Mouse (Mus musculus): ENCODE results near the gene Armc9.

Armc9 gene

DNA sequence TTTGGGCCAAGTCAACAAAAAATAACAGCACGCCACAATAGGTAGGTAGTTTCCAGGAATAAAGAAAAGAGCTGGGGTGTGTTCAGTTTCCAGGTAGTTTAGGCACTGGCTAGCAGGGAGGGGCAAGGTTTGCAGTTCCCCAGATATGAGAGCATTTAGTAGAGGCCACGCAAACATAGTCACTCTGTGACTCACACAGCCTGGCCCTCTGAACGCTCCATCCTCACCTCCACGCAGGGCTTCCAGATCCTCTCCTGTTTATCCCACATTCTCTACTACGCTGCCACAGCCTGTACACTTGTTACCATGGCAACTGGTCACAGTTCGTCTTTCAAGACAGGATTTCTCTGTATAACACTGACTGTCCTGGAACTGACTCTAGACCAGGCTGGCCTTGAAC lies 70.6 kb downstream of the Armc9 start:
- no peak for DNase-seq (ENCODE audit: low read depth, low spot score)

- no peak for DNase-seq (ENCODE audit: low read depth, low spot score)
Measured at GRCm38 (mm10) chr1:86228653-86229052, 74.1 kb downstream of the Armc9 start.

DNA sequence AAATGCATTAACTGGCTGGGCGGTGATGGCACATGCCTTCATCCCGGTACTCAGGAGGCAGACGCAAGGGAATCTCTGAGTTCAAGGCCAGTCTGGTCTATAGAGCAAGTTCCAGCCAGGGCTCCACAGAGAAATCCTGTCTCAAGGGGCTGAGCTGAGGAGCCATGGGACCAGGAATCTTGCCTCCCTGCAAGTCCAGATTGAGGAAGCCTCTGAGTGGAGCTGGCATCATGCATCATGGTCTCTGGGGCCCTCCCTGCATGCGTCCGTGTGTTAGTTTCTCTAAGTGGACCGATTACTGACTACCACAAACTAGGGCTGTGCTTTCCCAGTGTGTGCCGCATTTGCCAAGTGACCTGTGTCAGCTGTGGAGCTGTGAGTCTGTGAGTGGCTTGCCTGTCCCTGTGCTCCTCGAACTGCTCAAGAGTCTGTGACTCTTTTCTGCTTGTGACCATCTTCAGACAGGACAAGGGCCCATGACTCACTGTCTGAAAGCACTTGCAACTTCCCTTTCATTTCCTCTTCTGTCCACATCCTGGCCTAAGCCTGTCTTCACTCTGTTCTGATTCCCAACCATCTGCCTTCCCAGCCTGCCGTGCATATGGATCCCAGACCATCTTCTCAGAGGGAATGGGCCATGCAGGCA lies 74.7 kb downstream of the Armc9 start:
- no peak for DNase-seq (ENCODE audit: low read depth, low spot score)

- DNase-seq (ENCODE audit: low read depth, low spot score): no peak
Measured at GRCm38 (mm10) chr1:86232631-86233030, 78.1 kb downstream of the Armc9 start.

- DNase-seq (ENCODE audit: low read depth, low spot score): no peak
Measured at GRCm38 (mm10) chr1:86233808-86234207, 79.2 kb downstream of the Armc9 start.

GRCm38 (mm10) chr1:86235118-86235517 lies 80.5 kb downstream of the Armc9 start:
- no peak for DNase-seq (ENCODE audit: low read depth, low spot score)

- DNase-seq (ENCODE audit: low read depth, low spot score): no peak
Measured at GRCm38 (mm10) chr1:86236442-86236841, 81.9 kb downstream of the Armc9 start.

DNA sequence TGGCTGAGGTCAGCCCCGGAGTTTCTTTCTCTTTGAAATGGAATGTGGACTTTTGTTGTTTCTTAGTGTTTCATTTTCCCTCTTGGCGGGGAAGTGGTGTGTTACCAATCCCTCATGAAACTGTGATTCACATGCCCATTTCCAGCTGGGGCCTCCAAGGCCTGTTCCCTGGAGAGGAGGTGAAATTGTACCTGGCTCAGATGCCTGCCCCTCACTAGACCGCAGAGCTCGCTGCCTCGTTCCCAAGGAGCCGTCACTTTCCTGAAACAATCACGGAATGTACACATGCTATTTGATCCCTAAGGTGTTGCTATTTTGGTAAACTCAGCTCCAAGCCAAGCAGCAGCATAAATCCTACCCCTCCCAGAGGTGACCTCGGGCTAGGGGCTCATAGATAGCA lies 84.4 kb downstream of the Armc9 start:
- DNase-seq (ENCODE audit: low read depth, low spot score): no peak

GRCm38 (mm10) chr1:86239871-86240270 lies 85.3 kb downstream of the Armc9 start:
- no peak for DNase-seq (ENCODE audit: low read depth, low spot score)

GRCm38 (mm10) chr1:86240959-86241358 lies 86.4 kb downstream of the Armc9 start:
- no peak for DNase-seq (ENCODE audit: low read depth, low spot score)

DNA sequence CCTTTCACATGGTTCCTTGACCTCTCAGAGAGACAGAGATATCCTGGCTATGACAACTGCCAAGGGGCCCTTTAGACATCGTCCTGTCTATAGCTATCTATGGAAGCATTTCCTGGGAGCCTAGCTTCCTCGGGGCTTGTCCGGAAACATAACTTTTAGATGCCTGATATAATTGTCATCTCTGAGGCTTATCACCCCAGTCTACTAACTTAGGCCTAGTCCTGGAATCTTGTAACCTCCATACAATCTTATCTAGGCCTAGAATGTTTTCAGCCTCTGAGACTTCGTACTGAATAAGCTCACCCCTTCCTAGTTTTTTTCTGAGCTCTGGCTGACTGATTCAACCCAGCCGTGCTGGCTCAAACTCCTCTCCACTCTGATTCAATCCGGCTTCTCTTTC lies 88.9 kb downstream of the Armc9 start:
- DNase-seq (ENCODE audit: low read depth, low spot score): no peak

- DNase-seq (ENCODE audit: low read depth, low spot score): no peak
Measured at GRCm38 (mm10) chr1:86245301-86246085, 90.9 kb downstream of the Armc9 start.

- DNase-seq (ENCODE audit: low read depth, low spot score): no peak
Measured at GRCm38 (mm10) chr1:86253410-86253809, 98.8 kb downstream of the Armc9 start.

DNA sequence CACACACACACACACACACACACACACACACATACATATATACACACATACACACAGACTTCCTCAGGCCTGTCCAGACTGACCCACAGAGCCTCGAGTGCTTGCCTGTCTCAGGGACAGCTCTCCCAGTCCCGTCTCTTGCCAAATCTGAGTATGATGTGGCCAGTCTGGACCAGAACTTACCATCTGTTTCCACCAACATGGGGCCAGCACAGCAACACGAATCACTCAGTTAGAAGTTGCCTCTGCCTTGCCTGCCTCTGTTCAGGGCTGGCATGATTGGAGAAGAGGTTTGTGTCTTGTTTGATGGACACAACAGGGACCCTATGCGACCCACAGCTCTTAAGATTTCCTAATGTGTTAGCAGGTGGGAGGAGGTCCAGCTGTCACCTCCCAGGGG lies 101.7 kb downstream of the Armc9 start:
- DNase-seq (ENCODE audit: low read depth, low spot score): no peak

DNA sequence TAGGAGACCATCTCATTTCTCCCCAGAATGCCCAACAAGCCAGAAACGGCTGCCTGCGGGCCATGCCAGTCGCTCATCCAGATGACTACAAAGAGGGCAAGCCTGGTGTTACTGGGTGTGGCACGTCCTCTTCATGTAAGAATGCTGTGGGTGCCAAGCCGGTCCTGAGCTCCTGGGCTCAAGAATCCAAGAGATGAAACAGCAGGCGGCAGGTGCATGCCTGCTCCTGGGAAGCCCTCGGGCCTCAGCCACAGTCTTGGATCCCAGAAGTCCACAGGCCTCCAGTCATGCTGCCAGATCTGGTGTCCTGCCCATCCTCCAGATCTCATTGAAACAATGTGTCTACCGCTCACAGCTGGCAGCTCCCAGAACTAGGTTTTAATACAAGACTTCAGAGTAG lies 102.6 kb downstream of the Armc9 start:
- DNase-seq (ENCODE audit: low read depth, low spot score): no peak

DNA sequence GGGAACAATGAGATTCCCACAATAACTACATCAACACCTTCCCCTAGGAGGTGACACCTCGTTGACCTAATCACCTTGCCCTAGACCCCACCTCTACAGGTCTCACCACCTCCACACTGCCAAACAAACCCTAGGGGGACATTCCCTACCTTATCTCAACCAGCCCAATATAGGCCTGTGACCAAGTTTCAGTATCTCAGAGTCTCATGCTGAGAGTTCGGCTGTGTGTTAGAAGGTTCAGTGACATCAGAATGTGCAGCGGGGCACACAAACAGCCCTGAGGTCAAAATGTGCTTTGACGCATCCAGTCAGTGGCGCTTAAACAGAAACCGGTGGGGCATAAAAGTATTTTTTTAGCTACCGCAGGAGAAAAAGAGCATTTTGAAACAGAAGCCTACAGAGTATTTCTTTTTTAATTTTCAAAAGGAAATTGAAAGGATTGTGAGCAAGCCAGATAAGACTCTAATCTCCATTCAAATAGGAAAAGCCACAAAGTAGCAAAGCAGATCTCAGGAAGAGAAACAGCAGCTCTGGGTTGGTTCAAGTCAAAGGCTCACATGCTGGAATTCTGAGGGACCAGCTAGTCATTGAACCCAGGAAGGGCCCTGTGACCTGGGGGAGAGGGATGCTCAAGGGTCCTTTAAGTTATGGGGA lies 103.7 kb downstream of the Armc9 start:
- no peak for DNase-seq (ENCODE audit: low read depth, low spot score)

DNA sequence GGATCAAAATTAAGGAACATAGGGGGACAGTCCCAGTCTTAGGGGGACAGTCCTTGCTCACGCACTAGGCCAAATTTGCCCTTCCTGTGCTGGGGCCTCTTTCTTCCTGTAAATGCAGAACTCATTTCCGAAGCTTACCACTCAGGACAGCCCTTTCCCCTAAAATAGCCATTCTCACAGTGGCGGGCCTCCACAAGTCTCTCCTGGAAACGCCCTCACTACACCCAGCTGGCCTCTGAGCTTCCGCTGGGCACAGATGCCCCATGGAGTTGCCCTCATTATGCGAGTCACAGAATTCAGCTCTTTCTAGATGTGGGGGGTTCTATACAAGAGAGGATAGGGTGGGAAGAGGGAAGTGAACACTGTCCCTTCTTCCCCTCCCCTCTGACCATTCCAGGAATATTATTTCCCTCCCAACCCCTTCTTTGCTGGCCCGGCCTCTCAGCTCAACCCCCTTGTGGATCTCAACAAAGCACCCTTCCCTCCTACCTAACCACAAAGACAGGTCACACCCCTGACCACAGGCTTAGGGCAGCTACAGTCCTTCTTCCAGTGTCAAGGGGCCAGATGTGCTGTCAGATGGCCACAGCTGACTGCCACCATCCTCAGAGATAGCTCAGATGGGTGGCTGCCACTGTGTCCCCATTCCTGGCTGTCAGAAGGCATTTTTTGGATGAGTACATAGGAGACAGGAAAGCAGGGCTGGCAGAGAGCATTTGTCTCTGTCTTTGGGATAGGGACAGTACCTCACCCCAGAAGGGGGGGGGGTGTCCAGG lies 109.2 kb downstream of the Armc9 start:
- no peak for DNase-seq (ENCODE audit: low read depth, low spot score)

DNA sequence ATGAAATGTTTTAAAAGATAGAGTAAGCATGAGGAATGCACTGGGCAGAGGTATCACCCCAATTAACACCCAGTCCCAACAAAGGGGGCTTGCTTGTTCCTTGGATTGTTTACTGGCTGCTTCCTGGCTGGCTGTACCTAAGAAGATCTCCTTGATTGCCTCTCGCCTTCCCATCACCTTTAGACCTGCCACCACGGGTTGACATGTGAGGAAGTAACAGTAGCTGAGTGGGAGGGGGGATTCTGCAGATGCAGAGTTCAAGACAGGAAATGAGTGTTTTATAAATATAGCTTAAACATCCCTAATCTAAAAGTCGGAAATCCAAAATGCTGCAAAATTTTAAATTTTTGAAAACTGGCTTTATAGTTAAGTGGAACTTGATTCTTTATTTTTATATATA lies 110.5 kb downstream of the Armc9 start:
- DNase-seq (ENCODE audit: low read depth, low spot score): no peak

DNA sequence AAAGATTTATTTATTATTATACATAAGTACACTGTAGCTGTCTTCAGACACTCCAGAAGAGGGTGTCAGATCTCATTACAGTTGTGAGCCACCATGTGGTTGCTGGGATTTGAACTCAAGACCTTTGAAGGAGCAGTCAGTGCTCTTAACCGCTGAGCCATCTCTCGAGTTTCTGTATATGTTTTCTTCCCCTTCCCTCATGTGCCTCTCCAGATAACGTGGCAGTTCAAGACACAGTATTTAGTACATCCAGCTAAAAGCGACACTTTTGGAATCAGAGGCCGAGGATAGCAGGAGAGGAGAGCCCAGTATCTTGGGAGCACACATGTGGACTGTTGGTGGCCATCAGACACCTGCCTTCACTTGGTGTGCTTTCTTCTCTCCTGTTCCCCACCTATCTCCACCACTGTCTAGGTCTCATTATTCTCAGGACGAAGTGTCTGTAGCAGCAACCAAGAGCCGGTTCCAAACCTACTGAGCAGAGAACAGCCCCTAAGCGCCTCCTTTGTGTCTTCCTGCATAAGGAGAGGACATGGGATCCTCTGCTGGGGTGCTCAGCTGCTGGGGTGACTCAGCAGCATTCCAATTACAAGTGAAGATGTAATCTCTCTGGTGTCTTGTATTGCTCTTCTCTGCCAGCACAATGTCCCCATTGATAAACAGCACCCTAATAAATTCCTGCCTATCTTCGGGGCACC lies 114.1 kb downstream of the Armc9 start:
- no peak for DNase-seq (ENCODE audit: low read depth, low spot score)

DNA sequence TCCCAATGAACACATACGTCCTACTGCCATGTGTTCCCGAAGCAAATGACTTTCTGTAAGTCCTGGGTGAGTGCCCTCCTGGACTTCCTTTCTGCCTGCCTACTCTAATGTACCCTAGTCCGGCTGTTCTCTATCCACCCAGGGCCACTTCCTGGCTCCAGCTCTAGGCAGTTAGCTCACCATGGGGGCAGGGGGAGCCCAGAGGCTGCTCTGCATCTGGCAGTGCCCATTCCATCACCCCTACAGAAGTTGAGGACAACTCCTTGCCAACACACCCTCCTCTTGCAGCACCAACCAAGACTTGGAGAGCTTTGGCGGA lies 114.6 kb downstream of the Armc9 start:
- no peak for DNase-seq (ENCODE audit: low read depth, low spot score)

GRCm38 (mm10) chr1:86271707-86272106 lies 117.1 kb downstream of the Armc9 start:
- no peak for DNase-seq (ENCODE audit: low read depth, low spot score)

GRCm38 (mm10) chr1:86277055-86277454 lies 122.5 kb downstream of the Armc9 start:
- no peak for DNase-seq (ENCODE audit: low read depth, low spot score)

Measured in embryo, embryonic 11.5 days (tissue).